Mouse (Mus musculus): ENCODE results near the gene Ctnna2.

Ctnna2 gene

DNA sequence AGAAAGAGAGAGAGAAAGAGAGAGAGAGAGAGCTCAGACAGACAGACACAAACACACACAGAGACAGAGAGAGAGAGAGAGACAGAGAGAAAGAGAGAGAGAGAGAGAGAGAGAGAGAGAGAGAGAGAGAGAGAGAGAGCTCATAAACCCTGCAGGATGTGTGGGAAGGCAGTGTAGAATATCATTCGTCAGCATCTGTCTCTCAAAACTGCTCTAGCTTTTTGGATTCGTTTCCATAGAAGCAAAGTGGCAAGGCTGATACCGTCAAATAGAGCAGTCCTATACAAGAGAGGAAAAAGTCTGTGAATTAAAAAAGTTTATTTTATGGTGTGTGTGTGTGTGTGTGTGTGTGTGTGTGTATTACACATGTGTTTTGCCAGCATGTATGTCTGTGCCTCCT lies 769.6 kb downstream of the Ctnna2 start:
- no peak for ATAC-seq (ENCODE audit: insufficient number of reproducible peaks, low FRiP score, low TSS enrichment)

DNA sequence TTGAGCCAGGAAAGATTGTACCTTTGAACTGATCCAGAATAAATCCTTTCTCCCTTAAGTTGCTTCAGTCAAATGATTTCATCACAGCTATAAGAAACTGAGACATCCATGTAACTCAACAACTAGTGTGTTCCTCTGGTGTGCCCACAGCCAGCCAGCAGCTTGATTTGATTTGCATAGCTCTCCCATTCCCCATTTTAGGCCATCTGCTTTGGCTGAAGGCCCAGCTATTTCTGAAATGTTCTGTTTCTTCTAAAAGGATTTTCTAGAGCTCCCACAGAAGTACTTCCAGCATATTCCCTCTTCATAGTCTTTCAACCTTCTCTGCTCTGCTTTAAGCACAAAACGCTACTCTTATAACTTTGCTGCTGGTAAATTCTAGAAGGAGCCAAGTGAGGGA lies 770.3 kb downstream of the Ctnna2 start:
- no peak for ATAC-seq (ENCODE audit: insufficient number of reproducible peaks, low FRiP score, low TSS enrichment)

DNA sequence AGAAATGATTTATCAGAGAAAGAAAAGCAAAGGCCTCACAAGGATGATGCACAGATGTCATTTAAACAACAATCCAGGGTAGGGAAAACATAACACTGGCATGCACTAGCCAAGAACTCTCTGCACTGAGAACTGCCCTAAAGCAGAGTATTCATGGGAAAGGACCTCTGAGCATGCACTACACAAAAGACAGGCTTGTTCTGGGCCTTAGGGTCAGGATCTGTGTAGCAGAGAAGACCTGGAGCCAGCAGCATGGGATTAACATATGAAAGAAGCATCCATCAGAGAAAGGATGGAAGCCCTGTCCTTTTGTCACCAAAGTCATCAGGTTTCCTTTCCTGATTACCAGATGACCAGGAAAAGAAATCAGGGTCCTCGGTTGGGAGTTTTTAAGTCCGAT lies 780.1 kb downstream of the Ctnna2 start:
- no peak for ATAC-seq (ENCODE audit: insufficient number of reproducible peaks, low FRiP score, low TSS enrichment)

DNA sequence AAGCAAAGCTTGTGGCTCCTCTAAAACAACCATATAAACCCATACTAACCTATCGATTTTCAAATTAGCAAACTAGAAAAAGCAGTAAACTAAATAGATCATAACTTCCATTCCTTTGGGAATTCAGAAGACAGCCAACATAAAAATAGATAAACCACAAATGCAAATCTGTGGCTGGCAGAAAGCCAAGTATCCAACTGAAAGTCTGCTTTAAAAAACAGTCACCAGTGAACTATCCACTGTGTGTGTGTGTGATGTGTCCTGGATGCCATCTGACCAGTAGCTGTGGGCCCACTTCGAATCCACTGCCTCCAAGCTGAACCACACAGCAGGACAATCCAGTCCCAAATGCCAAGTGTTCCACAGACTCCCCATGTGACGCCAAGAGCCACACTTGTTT lies 782.8 kb downstream of the Ctnna2 start:
- ATAC-seq (ENCODE audit: insufficient number of reproducible peaks, low FRiP score, low TSS enrichment): no peak

DNA sequence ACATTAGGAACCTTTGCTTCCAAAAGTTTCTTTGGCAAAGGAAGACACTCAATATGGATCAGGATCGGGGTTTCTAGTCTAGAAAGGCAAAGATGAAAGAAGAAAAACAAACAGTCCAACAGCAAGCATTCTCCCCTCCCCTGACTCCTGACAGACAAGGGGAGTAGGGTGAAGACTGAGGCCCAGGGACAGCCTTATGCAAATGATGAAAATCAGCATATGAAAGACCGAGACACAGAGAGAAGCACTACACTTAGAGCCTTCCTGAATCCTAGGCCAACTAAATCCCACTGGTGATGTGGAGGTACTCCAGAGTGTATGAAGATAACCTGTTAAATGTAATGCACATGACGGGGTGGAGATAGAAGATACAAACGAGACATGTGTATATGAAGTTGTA lies 787.9 kb downstream of the Ctnna2 start:
- no peak for ATAC-seq (ENCODE audit: insufficient number of reproducible peaks, low FRiP score, low TSS enrichment)

DNA sequence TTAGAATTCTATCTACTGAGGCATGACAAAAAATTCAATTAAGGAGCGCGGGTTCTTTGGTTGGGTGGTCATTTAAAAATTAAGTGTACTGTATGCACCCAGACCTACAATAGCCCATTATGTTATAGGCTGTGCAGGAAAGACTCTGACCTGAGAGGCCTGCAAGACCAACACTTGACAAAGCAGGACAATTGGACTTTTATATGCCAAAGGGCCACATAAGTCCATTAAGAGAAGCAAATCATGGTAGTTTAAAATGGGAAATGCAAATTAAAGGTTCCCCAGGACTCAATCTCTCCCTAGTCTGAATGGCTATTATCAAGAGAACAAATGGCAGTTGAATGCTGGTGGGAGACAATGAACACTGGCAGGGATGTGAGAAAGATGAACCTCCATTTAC lies 790.9 kb downstream of the Ctnna2 start:
- ATAC-seq (ENCODE audit: insufficient number of reproducible peaks, low FRiP score, low TSS enrichment): no peak

DNA sequence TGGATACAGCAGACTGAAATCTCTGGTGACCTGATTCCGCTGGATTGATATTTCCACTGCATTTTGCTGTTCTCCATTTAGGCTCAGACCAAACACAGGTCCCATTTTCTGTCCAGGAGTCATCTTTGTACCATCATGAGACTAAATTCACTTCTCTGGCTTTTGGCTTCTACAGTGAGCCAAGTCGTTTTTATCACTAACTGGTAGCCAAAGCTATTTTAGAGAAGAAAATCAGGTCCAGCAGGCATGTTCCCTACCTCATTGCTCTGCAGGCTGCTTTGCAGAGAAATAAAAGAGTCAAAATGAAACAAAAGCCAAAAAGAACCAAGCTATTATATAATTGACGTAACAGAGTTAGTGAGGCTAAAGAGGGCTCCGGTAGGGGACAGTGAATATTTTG lies 793.7 kb downstream of the Ctnna2 start:
- ATAC-seq (ENCODE audit: insufficient number of reproducible peaks, low FRiP score, low TSS enrichment): peak; percentile 47; the same call in 1 of the 2 replicates

DNA sequence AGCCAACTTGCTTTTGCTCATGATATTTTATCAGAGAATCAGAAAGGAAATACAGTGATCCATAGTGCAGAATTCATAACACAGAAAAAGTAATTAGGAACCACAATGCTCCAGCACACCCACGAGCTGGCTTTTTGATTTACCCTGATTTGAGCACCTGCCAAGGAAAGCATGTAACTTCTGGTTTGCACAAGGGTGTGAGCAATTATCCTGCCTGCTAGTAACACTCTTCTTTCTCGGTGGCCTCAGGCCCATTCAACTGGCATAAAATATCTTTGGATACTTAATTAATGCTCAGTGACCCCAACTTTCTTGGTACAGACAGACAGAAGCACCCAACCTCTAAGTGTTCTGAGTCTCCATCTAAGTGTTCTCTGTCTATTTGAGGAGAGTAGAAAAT lies 794.6 kb downstream of the Ctnna2 start:
- no peak for ATAC-seq (ENCODE audit: insufficient number of reproducible peaks, low FRiP score, low TSS enrichment)

DNA sequence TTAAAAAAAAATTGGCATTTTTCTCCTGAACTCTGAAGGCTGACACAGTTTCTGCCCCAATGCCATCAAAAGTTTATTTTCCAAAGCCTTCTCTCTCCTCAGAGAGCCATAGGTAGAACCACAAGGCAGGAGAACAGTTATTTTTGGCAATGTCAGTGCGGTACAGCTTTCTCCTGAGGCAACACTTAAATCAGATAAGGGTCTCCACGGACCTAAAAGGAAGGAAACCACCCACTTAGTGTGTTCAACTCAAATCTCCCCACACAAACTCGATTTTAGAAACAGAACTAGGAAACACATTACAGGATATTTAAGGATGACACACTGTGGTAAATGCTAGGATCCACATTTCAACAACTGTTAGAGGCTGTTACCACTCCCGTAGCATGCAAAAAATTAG lies 803.7 kb downstream of the Ctnna2 start:
- no peak for ATAC-seq (ENCODE audit: insufficient number of reproducible peaks, low FRiP score, low TSS enrichment)

DNA sequence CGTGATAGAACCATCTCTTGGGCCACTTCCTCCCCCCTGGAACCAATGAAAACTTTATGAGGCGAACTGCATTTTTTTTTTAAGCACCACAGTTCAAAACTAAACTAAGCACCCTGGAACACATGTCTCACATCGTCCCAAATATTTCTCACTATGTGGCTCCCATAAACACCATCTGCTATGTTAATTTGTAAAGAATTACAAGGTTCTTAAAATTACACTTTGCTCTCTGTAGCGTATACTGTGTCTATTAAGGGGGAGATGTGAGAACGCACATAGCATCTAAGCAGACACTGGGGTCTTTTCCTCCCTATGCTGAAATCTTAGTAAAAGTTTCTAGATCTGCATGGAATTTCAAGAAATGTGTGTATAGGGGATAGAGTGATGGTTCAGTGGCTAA lies 822.5 kb downstream of the Ctnna2 start:
- ATAC-seq (ENCODE audit: insufficient number of reproducible peaks, low FRiP score, low TSS enrichment): no peak

DNA sequence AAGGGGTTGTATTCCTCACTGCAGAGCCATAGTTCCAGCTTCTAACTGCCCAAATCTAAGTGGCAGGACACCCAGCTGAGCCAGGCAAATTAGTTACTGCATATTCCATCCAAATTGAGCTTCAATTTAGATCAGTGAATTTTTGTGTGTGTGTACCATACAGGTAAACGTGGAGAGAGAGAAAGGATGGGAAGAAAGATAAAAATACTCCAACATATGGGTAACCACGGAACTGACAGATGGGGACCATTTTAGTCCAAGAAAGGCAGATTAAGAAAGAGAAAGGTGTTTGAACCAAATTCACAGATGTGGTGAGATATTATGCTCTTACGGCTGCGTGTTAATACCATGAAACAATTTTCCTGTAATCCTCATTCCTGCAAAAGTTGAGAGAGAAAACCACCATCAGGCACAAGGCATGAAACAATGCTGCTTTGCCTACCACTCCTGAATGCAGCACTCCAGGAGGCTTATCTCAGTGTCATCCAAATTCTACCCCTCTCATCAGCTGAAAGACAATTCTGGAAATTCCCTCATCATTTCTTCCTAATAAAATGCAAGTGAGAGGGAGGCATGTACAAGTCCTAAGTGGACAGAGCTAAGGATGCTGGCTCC lies 840.1 kb downstream of the Ctnna2 start:
- peak; percentile 51 for ATAC-seq (ENCODE audit: insufficient number of reproducible peaks, low FRiP score, low TSS enrichment)

DNA sequence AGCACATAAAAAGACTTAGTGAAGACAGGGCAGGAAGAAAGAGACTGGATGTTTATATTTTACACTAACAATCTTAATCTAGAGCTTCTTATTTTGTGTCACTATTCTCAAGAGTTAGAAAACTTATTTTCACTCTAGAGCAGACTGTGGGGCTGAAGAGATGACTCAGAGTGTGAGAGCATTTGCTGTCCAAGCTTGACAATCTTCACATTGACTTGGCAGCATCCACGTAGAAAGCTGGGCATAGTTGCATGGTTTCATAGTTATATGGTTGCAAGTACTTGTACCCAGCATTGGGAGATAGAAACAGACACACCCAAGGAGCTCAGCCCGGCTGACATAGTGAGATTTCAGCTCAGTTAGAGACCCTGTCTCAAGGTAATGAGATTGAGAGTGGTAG lies 858.6 kb downstream of the Ctnna2 start:
- ATAC-seq (ENCODE audit: insufficient number of reproducible peaks, low FRiP score, low TSS enrichment): no peak

DNA sequence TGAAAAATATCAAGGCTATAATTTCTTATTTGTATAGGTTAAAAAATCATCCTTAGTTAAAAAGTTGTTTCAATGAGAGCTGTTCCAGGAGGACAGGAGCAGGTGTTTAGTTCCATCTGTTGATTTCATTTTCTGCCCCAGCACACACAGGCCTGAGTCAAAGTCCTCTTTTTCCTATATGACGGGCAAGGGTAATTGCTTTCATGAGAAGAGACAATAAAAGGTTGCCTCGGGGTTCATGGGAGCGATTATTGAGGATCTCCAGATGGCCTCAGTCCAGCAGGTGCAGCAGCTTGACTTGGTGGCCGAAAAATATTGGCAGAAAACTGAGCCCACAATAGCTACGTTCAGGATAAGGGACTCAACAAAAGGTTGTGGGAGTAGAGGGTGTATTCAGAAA lies 859.0 kb downstream of the Ctnna2 start:
- ATAC-seq (ENCODE audit: insufficient number of reproducible peaks, low FRiP score, low TSS enrichment): 0 out of 2 replicates have a peak, but pooled peaks have one; percentile 34

DNA sequence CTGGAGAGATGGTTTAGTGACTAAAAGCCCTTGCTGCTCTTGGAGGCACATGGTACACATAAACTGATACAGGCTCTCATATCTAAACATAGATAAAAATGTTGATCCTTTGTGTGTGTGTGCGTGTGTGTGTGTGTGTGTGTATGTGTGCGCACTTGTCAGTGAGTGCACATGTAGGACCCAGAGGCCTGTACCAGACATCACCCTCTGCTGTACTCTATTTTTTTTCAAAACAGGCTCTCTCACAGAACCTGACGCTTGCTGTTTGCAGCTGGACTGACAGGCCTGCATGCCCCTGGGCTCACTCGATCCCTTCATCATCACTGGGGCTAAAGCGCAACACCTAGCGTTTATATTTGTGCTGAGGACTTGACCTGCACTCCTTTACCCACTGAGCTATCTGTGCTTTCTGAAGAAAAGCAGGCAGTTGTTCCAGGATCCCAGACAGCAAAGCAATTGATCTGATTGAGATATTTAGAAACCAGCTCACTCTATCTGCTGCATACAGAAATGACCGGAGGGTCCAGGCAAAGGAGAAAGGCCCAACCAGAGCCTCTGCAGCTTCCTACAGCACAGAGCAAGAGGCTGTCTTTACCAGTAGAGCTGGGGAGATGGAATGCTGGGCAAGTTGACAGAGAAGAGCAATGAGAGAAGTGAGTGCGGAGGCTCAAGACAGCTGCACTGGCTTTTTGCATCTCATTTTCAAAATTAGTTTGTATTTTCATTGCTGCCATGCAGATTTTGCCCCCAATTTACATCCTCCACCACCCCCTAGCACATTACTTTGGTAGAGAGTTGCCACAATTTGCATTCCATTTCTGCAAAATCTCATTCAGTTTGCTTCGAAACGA lies 870.2 kb downstream of the Ctnna2 start:
- ATAC-seq (ENCODE audit: insufficient number of reproducible peaks, low FRiP score, low TSS enrichment): no peak

DNA sequence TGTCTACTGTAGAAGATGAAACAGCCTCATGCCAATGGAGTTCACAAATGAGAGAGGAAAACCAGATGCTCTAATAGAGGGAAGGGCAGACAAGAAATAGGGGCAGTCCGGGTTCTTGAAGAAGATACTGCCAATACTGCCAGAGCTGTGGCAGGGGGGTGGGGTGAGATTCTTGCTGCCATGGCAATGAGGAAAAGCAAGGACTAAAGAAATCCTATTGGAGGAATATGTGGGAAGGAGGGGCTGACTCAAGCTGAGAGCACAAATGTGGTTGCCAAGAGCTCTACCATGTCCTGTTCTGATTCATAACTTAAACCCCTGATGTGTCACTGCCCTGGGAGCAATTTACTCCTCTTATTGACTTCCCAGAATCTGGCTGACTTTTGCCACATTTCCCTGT lies 878.5 kb downstream of the Ctnna2 start:
- no peak for ATAC-seq (ENCODE audit: insufficient number of reproducible peaks, low FRiP score, low TSS enrichment)

DNA sequence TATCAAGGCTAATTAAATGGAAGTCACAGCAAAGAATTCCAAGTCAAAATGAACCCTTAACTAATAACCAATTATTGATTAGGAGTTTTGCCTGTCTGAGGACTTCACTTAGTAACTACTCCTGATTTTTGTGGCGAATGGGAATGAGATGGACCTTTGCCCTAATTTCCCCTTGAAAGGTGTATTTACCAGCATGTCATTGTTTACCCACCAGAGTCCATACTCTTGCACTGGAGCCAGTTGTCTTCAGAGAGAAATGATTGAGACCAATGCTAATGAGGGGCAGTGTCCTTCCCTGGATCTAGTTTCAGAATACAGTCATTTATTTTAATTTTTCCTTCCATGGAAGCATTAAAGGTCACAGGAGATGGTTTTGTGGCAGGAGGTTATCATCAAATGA lies 881.0 kb downstream of the Ctnna2 start:
- no peak for ATAC-seq (ENCODE audit: insufficient number of reproducible peaks, low FRiP score, low TSS enrichment)

DNA sequence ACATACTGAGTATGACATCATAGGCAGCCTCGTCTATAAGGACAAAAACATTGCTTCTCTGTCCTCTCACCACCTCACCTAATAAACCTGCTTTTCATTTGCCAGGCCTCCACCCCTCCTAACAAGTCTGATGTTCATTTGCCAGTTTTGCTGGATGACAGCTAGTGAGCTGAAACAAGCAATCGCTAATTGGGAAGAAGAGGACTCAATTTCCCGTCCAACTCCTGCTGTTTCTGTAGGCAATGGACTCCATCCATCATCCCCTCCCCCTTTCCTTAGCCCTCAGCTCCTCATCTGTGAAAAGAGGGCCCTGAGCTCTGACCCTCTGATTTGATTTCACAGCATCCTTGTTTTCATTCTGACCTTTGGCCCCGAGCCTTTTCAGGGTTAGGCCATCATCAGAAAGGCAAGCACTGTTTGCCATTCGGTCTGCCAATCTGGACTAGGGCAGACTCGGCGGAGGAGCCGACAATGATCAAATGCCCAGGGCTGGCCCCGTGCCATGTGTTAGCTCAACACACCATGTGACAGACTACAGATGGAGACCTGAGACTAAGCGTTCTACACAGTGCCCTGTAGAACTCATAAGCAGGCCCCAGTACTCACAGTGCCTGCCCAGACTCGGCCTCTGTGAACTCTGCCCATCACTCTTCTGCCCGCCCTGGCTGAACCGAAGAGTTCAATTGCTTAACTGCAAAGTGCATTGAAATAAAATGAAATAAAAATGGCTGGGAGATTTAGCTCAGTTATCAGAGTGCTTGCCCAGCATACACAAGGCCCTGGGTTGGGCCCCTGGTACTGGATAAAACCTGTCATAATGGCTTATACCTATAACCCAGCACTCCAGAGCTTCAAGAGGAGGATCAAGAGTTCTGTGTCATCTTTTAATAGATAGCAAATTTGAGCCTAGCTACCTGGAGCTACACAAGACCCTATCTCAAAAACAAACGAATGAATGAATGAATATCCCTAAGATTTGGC lies 903.8 kb downstream of the Ctnna2 start:
- ATAC-seq (ENCODE audit: insufficient number of reproducible peaks, low FRiP score, low TSS enrichment): peak; percentile 98

DNA sequence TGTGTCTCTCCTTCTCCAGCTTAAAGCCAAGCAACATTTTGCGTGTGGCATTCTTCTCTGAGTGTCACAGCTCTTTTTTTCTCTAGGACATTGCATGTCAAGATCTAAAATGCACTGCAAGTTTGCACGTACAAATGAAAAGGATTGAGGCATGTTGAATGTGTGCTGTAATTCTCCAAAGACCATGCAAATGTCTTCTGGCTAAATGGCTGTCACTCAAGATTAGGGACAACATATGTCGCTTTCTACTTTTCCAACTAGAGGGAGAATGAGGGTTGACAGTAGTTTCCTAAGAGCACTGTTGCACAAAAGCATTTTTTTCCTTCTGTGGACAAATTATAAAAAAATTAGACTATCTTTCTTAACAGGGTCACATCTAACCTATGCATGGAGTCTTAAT lies 909.9 kb downstream of the Ctnna2 start:
- ATAC-seq (ENCODE audit: insufficient number of reproducible peaks, low FRiP score, low TSS enrichment): no peak

DNA sequence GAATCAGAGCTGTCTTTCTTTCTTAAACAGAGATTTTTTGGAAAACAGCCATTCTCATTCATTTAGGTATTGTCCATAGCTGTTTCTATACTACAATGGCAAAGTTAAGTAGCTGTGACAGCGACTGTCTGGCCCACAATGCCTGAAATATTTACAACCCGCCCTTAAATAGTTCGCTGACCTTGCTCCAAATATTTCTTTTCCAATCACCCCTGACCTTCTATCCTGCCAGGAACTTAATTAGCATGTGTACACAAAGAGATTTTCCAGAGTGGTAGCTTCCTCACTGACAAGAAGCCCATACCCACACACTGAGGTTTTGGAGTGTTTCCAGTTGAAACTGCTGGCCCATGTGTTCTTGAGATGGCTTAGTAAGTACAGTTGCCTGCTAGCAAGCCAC lies 928.8 kb downstream of the Ctnna2 start:
- ATAC-seq (ENCODE audit: insufficient number of reproducible peaks, low FRiP score, low TSS enrichment): no peak

DNA sequence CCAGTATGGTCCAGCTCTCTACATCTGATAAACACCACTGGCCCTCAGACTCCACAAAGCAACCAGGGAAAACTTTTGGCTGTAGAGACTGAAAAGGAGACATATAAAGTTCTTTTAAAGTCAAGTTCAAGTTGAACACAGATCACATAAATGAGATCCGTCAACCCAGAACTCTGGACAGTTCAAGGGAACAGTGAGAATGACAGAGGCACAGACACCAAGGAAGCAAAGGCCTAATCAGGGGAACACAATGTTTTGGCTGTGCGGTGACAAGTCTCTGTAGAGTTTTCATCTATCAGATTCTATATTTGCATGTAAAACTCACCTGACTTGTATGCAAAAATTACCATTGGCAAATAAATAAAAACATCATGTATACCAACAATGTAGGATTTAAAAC lies 929.3 kb downstream of the Ctnna2 start:
- no peak for ATAC-seq (ENCODE audit: insufficient number of reproducible peaks, low FRiP score, low TSS enrichment)

DNA sequence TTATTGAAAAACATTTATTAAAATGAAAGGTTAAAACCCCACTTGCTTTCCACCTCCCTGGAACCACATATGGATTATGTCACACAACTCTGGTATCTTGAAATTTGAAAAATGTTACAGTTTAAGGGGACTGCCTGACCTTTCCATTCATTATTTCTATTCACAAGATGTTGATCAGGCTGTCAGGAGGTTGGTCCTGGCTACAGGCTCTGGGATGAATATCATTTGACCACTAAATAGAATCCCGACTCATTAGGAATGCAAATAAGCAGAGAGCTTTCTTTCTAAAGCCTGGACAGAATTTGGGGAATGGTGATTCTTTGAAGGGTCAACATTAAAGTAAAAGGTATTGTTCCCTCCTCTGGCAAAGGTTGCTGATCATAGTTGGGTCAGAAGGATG lies 931.9 kb downstream of the Ctnna2 start:
- no peak for ATAC-seq (ENCODE audit: insufficient number of reproducible peaks, low FRiP score, low TSS enrichment)

Measured in cerebellum, adult (tissue).